Mouse (Mus musculus): Measurements from ENCODE around the gene Esrrb. TPM values are rescaled to one million over a fixed set of nuclear protein-coding genes. Genes with fewer than 3 reads are reported as not detected.

The Esrrb gene
- 1.7 TPM for polyA plus RNA-seq (2015; fragmentation: Illumina TruSeq; extraction: RNeasy Lipid Tissue Mini Kit (QIAGEN cat#74804); ENCODE audit: low read depth, low replicate concordance)

GRCm38 (mm10) chr12:86360696-86361631 lies at the start of gene Esrrb:
Esrrb (plus strand) TSS chr12:86361117.

Other genes with a start within 250 kb of the Esrrb start
- gene Gpatch2l, start 119.3 kb upstream of the Esrrb start, polyA plus RNA-seq (2015; fragmentation: Illumina TruSeq; extraction: RNeasy Lipid Tissue Mini Kit (QIAGEN cat#74804); ENCODE audit: low read depth, low replicate concordance): 22.3 TPM